Mouse (Mus musculus) thymus, postnatal 0 days (tissue): ENCODE results near the gene Fhit. TPM values are rescaled to one million over a fixed set of nuclear protein-coding genes. Genes with fewer than 3 reads are reported as not detected.

Source experiments
- DNase-seq: peaks from one replicate; pipeline ENCODE4 v3.0.0-alpha.2; 2015; ENCODE audit warnings: low spot score
- polyA plus RNA-seq: library from polyadenylated mRNA; unstranded; fragments of >200 nt; fragmentation: Nextera tagmentation; extraction: Ambion mirVana; gene quantifications from 2 replicates; pipeline ENCODE4 v1.2.1, GENCODE M21; 2015

The Fhit gene
- polyA plus RNA-seq, 1 experiment from 2014 or later = 18.0 TPM

DNA sequence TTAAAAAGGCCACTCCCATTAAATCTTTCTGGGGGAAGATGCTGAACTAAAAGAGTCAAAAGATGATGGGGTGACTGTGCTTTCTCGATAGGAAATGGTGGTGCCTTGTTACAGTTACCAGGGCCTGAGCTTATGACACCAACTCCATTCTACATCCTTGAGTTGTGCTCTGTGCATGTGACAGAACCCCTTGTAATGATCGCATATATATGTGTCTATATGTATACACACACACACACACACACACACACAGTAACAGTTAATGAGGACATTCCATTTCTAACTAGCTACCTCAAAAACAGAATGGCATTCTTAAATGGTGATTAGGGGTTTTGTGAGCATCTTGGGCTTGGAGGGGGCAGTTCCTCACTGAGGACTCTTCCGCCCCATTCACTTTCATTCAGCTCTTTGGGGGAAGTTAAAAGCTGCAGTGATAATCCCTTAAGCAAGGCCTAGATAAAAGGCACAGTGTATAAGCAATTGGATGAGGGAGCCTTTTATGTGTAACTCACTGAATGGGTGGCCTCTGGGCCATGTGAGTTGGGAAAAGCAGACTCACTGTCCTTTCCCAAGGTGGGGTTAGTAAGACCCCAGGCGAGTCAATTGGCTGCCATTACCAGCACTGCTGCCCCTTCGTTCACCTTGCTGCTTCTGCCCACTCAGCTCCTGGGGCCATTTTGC, 449.9 kb downstream of the Fhit start:
- no peak for DNase-seq

DNA sequence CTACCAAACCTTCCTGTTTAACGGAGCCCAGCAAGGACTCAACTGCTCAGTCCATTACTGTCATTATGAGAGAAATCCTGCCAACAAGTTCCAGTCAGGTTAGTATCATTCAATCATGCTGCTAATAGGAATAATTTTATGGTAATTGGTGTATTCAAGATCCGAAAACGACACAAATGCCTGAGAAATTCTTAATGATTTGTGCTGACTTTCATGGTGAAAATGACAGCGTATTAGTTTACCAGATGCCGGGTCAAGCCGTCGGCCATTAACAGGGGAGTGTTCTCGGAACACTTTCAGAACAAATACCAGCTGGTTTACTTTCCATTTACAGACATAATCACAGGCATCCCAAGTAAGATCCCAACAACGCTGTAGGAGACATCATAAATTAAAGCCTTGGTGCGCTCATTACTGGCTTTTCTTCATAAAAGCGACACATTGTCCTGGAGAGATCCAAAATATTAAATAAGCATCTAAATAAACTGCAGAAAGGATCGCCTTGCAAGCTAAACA, 451.0 kb downstream of the Fhit start:
- no peak for DNase-seq

DNA sequence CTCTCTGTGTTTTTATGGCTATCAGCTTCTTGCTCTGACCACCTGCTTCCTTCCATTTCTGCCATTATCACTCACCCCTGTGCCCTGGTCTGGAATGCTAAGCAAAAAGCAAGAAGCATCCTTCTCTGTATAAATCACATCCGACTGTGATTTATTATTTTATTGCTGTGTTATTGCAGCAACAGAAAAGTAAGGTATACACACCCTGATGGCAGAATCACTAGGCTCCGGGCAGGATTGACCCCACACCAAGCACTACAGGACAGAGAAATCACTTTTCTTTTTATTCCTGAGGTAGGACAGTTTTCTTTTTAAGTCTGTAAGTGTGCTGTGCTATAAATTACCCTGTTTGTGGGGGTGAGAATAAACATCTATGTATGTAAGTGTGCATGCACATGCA, 460.1 kb downstream of the Fhit start:
- no peak for DNase-seq

DNA sequence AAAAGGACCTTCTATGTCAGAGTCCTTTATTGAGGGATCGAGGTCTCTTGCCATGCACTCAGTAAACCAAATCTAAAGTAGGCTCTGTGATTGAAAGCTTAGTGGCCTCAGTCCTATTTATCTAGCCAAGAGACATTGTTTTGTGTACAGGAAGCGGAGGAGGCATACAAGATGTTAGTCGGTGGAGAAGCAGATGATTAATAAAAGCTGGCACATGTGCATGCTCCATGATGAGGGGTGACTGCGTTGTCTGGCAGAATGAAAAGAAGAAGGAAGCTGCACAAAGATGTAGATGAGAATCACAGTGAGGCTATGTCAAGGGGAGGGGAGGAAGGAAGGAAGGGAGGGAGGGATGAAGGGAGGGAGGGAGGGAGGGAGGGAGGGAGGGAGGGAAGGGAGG, 481.8 kb downstream of the Fhit start:
- DNase-seq = no peak

DNA sequence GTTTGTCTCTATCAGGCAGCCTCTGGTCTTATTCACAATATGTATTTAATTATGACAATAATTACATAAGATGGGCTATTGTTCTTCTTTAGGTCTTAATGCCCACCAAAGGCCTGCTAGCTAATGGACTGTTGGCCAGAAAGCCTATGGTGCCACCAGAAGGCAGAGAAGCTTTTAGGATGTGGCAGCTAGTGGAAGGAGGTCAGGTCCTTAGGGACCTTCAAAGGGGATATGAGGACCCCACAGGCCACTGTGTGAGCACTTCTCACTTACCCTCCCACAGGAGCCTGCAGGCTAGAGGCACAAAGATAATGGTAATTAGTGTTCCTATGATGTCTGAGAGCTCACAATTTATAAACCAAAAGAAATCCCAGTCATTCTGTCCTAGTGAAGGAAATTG, 482.2 kb downstream of the Fhit start:
- DNase-seq = no peak

DNA sequence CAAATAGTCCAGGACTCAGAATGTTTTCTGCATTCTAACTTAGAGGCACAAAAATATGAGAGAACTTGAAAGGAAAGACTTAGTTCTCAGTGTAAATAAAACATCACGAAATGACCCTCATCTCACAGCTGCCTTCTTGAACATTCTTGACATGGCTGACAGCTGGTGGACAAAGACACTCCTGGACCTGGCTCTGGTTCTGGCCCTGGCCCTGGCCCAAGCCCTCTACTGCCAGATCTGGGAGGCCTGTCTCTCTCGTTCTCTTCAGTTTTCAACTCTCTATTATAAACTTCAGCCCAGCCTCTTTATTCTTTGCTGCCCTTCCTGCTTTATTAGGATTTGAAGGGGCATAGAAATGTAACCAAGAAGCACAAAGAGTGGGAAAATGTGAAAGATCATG, 484.2 kb downstream of the Fhit start:
- DNase-seq = no peak

DNA sequence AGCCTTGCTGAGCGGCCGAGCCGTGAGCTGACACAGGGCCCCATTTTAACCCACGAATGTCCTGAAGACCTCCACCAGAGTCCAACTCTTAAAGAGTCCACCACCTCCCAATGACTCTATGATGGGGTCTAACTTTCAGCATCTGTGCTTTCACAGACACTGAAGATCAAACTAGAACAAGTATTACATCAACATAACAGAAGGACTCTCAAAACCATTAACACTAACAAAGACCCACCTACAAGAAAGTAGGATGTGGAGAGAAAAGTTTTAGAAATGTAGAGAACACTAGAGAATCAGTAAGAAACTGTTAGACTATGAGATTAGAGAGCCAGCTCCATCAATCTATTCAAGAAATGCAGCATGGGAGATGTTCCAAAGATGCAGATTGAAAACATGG, 501.6 kb downstream of the Fhit start:
- DNase-seq = no peak

DNA sequence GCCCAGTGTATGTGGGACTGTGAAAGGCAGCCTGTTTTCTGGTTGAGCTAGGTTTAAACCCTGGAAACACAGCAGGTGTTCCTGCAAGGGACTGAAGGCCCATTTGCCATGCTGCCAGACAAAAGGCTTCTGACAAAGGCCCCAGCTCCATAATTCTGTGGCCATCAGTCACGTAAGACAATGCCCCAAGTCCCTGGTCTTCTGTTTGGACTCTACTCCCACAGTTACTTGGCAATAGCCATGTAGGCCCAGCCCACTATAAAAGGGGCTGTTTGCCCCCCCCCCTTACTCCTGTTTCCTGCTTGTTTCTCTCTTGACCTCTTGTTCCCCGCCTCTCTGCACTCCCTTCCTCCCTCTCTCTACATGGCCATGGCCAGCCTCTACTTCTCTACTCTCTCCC, 502.5 kb downstream of the Fhit start:
- DNase-seq = no peak

DNA sequence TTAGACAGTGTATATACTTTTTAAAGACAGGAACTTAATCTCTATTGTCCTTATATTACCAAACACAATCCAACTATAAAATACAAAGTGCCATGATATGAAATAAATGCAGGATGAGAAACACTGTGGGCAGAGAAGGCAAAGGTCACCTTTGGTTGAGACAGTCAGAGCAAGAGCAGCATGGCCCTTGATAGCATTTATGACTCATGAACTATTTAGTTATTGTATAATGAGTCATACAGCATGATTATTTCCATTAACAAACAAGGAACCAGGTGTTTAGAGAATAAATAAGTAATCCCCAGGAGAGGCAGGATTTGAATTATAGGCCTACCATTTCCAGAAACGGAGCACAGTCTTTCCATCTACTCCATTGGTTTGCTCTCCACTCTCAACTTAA, 503.6 kb downstream of the Fhit start:
- no peak for DNase-seq

DNA sequence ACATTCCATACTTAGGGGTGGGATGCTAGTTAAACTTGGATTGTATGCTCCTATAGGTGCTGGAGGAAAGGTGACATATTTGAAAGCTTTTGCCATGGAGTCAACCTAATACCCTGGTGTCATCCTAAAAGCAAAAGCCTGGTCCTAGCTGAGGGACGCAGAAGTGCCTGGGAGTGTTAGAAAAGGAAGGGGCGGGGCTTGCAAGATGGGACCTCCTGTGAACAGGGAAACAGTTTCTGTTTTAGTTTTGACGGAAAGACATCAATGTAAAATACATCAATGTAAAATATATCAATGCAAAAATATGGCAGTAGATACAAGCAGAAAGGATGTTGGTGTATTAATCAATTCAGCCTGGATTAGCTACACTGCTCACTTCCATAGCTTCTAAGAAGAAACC, 504.5 kb downstream of the Fhit start:
- no peak for DNase-seq

DNA sequence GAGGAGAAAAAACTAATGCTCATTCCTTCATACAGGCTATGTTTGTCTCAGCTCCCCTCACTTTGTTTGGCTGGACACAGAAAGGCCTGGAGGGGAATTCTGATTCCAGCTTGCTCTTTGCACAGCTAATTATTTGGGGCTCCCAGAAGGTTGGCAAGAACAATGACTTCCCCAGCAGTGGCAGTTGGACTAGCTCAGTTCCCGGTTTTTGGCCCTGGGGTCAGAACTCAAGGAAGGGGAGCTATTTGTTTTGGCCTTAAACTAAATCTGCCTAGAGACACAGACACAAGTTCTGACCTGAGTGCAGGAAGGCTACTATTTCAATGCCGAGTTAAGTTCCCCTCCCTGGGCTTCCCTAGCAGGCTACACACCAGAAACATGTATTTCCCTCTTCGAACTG, 506.0 kb downstream of the Fhit start:
- no peak for DNase-seq

DNA sequence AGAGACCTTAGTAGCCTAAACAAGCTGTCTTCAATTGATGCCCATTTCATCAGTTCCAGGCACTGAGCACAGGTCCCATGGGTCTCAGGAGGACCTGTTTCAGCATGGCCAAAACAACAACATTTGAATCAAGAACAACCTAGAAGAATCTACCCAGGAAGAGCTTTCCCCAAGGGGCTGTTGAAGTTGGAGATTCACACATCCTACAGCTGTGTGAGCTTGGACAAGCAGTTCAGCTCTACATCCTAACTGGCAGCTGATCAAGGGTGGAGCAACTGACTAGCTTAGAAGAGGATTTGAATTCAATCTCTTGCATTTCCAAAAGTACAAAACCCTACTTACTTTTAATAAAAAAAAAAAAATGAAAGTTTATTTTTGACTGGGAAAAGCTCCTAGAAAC, 514.0 kb downstream of the Fhit start:
- DNase-seq = no peak

DNA sequence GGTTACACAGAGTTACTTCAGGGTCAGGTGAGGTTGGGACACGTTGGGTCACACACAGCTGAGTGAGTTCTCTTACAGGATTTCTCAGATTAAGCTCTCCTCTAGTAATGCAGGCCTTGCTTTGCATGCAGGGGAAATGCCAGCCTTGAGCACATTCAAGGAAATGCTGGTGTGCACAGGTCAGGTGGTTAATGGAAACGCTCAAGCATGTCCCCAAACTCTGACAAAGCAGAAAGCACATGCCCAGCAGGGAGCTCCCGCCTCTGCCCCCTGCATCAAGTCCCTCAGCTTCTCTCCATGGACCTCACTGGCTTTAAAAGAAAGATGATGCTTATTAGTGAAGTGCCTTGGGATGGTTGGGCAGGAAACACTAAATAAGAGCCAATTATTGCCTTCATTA, 530.1 kb downstream of the Fhit start:
- DNase-seq = no peak

DNA sequence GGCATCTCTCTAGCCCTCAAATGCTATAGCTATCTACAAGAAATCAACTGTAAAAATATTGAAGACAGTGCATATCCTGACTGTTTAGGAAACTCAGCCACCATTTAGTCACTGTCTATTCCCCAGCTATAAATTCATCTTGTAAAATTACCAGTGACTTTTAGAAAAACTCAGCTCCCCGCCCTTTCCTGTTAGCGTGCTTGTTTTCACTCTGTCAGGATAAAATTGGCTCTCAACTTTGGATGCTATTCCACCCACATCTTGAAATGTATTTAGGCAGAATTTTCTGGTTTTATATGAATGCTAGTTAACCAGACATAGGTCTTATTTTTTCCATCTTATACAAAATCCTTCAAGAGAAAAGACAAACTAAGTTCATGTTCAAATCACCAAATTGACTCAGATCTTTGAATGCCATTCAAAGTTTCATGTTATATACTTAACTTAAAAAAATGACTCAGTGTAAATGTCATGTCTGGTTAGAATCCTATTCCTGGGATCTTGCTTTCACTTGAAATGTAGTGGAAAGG, 530.9 kb downstream of the Fhit start:
- no peak for DNase-seq

DNA sequence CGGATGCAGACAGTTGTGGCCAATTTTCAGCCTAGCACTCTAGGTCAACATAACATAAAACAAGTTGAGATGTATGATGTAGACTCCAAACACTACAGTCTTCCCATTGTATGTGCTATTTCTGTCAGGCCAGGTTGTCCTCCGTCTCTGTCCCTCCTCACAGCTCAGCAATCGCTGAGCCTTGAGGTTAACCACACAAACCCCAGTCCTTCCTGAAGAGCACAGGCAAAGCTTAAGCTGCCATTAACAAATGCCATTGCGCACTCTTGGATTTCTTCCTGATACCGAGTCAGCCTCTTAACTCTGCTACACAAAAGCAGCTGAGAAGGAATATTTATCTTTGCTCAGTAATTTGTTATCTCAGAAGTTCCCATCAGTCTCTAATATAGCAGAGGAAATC, 568.4 kb downstream of the Fhit start:
- DNase-seq = no peak

DNA sequence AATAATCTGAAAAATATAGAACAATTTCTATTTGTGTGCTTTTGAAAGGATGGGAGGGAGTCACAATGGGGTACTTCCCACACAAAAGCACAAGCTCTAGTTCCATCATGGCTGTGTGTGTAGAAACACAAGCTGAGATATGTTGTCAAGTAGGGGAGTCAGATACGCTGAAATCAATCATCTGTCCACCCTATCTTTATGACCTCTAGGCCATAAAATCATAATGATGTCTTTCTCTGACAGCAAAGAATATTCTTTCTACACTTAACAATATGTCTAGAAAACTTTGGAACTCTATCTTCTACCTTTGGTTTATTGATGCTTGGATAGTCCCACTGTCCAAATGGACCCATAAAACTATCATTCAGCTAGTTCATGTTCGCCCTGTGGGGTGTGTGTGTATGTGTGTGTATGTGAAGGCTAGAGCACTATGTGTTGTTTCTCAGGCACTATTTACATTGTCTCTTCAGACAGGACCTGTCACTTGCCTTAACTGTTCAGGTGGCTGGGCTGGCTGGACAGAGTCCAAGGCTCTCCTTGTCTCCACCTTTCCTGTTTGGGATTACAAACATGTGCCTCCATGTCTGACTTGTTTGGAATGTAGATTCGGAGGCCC, 592.8 kb downstream of the Fhit start:
- DNase-seq = no peak

DNA sequence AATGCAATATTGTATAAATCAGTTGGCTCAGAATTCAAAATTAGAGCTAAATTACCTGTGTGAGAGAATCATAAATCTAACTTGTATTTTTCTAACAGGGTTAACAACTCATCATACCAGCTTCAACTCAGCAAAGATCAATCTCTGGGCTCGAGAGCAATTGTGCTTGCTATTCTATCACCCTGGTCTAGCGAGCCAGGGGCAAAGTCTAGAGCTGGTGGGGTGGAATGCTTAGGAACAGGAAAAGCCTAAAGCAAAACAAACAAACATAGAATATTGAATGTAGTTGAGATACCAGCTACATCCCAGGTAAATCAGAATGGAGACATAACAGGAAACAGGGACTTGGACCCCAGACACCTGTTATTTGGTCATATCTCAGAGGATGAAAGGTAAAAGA, 594.1 kb downstream of the Fhit start:
- no peak for DNase-seq

DNA sequence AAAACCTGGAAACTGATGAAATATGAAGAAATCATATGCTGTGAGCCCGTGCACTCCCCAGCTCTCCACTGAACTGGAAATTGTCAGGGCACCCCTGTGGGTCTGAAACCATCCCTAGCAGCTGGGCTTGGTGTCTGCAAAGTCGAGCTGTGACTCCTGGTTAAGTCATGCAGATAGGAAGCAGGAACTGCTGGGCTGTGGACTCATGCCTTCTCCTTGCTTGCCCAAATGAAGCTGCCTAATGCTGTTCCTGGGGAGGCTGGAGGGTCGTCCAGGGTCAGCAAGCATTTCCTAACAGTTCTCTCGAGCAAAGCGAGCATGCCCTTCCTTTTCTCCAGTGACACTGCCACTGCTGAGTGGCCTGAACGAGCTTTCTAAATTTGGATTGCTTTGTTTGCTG, 607.1 kb downstream of the Fhit start:
- no peak for DNase-seq

DNA sequence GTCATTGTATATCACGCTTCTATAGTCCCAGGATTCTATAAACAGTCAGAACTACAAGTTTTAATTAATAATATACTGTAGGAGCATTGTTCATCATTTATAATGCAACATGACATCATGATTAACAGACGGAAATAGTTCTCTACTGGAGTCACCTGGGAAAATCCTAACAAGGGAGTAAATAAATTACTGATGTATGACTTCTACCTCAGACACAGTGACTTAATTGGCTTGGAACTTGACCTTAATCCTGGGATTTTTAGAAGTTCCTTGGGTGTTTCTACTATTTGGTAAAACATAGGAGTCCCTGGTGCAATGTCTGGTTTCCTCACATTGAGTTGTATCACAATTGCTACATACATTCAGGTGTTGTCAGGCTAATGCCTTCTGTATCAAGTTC, 613.2 kb downstream of the Fhit start:
- no peak for DNase-seq

DNA sequence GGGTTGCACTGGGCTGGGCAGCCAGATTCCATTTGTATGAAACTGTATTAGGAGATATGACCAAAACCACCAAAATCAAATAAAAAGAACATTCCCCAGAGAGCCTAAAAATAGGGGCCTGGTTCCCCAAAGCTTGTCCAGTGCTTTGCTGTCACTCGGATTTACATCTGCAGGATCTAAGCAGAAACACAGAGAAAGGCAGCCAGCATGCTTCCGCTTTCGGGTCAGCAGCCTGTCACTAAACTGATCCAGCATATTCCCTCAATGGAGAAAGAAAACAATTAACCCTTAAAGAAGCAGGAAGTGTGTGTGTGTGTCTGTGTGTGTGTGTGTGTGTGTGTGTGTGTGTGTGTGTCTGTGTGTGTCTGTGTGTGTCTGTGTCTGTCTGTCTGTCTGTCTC, 615.9 kb downstream of the Fhit start:
- no peak for DNase-seq

DNA sequence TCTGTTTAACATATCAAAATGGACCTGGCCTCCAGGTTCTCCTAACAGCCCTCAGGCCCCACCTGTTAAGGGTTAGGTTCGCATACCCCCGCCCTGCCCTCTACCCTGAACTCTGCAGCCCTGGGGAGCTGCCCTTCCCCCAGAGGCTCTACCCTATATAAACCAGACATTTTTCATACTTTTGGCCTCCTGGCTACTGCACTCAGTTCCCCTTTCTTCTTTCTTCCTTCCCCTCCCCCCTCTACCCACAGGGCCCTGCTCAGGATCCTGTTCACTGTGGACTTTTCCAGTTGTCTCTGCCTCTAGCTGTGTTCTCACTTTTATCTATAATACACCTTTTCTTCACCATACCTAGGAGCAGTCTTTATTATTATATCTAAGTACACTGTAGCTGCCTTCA, 627.0 kb downstream of the Fhit start:
- DNase-seq = no peak

DNA sequence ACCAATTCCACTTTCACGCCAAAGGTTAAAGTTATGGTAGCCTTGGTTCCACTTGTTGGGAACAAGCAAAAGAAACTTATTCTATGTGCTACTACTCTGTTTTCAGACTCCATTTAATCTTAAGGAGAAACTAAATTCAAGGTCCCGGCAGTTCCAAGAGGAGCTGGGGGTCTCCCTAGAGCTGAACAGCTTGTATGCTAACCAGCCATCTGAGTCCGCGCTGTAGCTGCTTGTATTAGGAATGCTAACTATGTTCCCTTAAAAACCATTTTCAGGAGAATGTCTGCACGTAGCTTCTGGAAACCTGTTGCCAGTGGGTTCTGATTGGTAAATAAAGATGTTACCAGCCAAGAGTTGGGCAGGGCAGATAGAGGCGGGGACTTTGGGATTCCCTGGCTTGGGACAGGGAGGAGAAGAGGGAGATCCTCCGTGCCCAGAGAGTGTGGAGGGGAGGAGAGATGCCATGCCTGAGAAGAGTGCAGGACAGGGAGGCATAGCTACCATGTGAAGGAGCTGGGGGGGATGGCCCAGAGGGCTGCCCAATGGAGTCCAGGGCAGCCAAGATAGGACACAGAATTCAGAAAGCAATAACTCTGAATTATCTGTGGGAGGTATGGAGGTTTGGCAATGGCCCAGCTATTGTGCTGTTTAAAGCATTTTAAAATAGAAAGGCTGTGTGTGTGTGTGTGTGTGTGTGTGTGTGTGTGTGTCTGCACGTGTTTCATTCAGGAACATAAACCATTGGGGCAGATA, 629.9 kb downstream of the Fhit start:
- no peak for DNase-seq
